Mouse (Mus musculus) liver, embryonic 14.5 days (tissue): ENCODE results near the gene Abat.

Source experiments
- CTCF ChIP-seq: IDR thresholded peaks from 2 replicates; pipeline ENCODE4 v1.5.1; 2016; ENCODE audit warnings: antibody characterized with exemption, low read depth, control low read depth
- EP300 ChIP-seq: IDR thresholded peaks from 2 replicates; pipeline ENCODE4 v1.6.1; 2016; ENCODE audit warnings: antibody characterized with exemption, low read depth

DNA sequence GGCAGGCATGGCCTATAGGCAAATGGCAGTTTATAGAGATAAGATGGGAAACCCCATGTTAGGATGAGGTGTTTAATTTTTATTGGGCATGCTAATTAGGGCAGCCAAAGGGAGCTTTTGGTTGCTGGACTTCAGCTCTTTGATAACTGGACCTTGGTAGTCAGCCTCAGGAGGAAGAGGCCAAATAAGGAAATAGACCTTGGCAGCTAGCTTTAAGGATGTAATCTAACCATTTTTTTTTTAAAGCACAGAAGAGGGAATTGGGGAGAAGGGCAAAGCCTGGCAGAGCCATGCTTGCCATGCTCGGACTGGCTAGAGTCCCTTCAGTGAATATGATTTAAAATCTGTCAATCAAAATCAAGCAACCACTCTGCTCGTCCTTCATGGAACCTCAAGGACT, 117.2 kb downstream of the Abat start:
- no peak for TF ChIP-seq EP300
- TF ChIP-seq CTCF = no peak
